Mouse (Mus musculus) limb, embryonic 10.5 days (tissue): ENCODE data around the gene Tmem238. TPM values are rescaled to one million over a fixed set of nuclear protein-coding genes. Genes with fewer than 3 reads are reported as not detected.
"Not testable (repeated sequence)": the region's sequence is repeated elsewhere in the genome, so short reads cannot be mapped to it uniquely, and the experiment has no call there.

Source experiments
- DNase-seq: peaks from one replicate; pipeline ENCODE4 v3.0.0-alpha.2; 2017; ENCODE audit warnings: low spot score
- H3K27ac ChIP-seq: fragments of 300-500 bp; sonication (generic); 2 replicates; pipeline ENCODE4 v1.5.1; 2016; ENCODE audit warnings: mild to moderate bottlenecking
- H3K27me3 ChIP-seq: fragments of 300-500 bp; sonication (generic); 2 replicates; pipeline ENCODE4 v1.6.1; 2016; ENCODE audit warnings: low read depth, mild to moderate bottlenecking; ENCODE audit not compliant: poor library complexity, severe bottlenecking
- H3K36me3 ChIP-seq: fragments of 300-500 bp; sonication (generic); 2 replicates; pipeline ENCODE4 v1.6.1; 2016; ENCODE audit warnings: mild to moderate bottlenecking, moderate library complexity
- H3K4me1 ChIP-seq: fragments of 300-500 bp; sonication (generic); 2 replicates; pipeline ENCODE4 v1.6.1; 2016
- H3K4me3 ChIP-seq: fragments of 300-500 bp; sonication (generic); 2 replicates; pipeline ENCODE4 v1.5.1; 2016; ENCODE audit warnings: mild to moderate bottlenecking, moderate library complexity
- H3K9me3 ChIP-seq: fragments of 300-500 bp; sonication (generic); replicated peaks from 2 replicates; pipeline ENCODE4 v1.6.1; 2016; ENCODE audit warnings: mild to moderate bottlenecking
- WGBS: fragments of 180-500 bp; shearing (Covaris S2); methylation state at CpG from one replicate; pipeline ENCODE4 v1.1.7; 2016; 5-methylcytosine and 5-hydroxymethylcytosine counted together
- polyA plus RNA-seq: library from polyadenylated mRNA; unstranded; fragments of >200 nt; fragmentation: Nextera tagmentation; extraction: Ambion mirVana; gene quantifications from 2 replicates; pipeline ENCODE4 v1.2.1, GENCODE M21; 2016

Tmem238 gene
- 4.8 and 5.8 TPM in 2 replicates for polyA plus RNA-seq

GRCm38 (mm10) chr7:4789436-4789935 is at the start of gene Tmem238:
Tmem238 (minus strand) TSS chr7:4789656.
- WGBS, result 9% methylated on average over 40 of the region's 40 CpGs

GRCm38 (mm10) chr7:4837639-4838038 is 48.2 kb upstream of the Tmem238 start:
- H3K27ac ChIP-seq, result no peak overlapping the region
- H3K36me3 ChIP-seq, result no peaks in the 10 kb centered on the region
- H3K27me3 ChIP-seq, result peaks cover 97% of the 10 kb centered on the region
- H3K9me3 ChIP-seq, result no peaks in the 10 kb centered on the region
- no peak for DNase-seq
- H3K4me3 ChIP-seq, result no peak overlapping the region
- WGBS, result 10% methylated on average over 1 of the region's 1 CpGs
- H3K4me1 ChIP-seq, result peaks cover 24% of the 10 kb centered on the region

More at GRCm38 (mm10) chr7:4789436-4789935, at the start of gene Tmem238:
- H3K9me3 ChIP-seq, result no peaks in the 10 kb centered on the region
- H3K4me1 ChIP-seq, result peaks cover 22% of the 10 kb centered on the region
- H3K36me3 ChIP-seq, result peaks cover 11% of the 10 kb centered on the region
- DNase-seq, result no peak
- H3K4me3 ChIP-seq, result peak within 1 kb of the TSS; percentile 71
- H3K27me3 ChIP-seq, result peaks cover 32% of the 10 kb centered on the region
- peak within 1 kb of the TSS; percentile 89 for H3K27ac ChIP-seq

- WGBS, result under 1% methylated on average over 51 of the region's 51 CpGs
- H3K27me3 ChIP-seq, result peaks cover 94% of the 10 kb centered on the region
- no peaks in the 10 kb centered on the region for H3K36me3 ChIP-seq
- peak overlapping the region; percentile 59 for H3K4me3 ChIP-seq
- DNase-seq, result peak; percentile 73
- H3K9me3 ChIP-seq, result no peaks in the 10 kb centered on the region
- H3K4me1 ChIP-seq, result peaks cover 18% of the 10 kb centered on the region
- H3K27ac ChIP-seq, result peak overlapping the region; percentile 46; the same call in 1 of the 2 replicates
Measured at GRCm38 (mm10) chr7:4836351-4836792, 46.9 kb upstream of the Tmem238 start.

GRCm38 (mm10) chr7:4835631-4836327 is 46.3 kb upstream of the Tmem238 start:
- H3K9me3 ChIP-seq, result no peaks in the 10 kb centered on the region
- H3K4me3 ChIP-seq, result peak overlapping the region; percentile 59
- 6% methylated on average over 34 of the region's 34 CpGs for WGBS
- no peak overlapping the region for H3K27ac ChIP-seq
- peaks cover 18% of the 10 kb centered on the region for H3K4me1 ChIP-seq
- H3K27me3 ChIP-seq, result peaks cover 94% of the 10 kb centered on the region
- H3K36me3 ChIP-seq, result no peaks in the 10 kb centered on the region
- no peak for DNase-seq

- WGBS, result 4% methylated on average over 12 of the region's 12 CpGs
- peak; percentile 72 for DNase-seq
- H3K9me3 ChIP-seq, result no peaks in the 10 kb centered on the region
Measured at GRCm38 (mm10) chr7:4830476-4830875, 41.0 kb upstream of the Tmem238 start.

GRCm38 (mm10) chr7:4825365-4825764 is 35.9 kb upstream of the Tmem238 start:
- Histone ChIP-seq H3K4me1 (peaks cover 11% of the 10 kb centered on the region), H3K36me3 (no peaks in the 10 kb centered on the region), H3K4me3 (no peak overlapping the region), H3K9me3 (no peaks in the 10 kb centered on the region), H3K27ac (no peak overlapping the region), H3K27me3 (peaks cover 10% of the 10 kb centered on the region)
- 57% methylated on average over 4 of the region's 4 CpGs for WGBS
- no peak for DNase-seq

More at GRCm38 (mm10) chr7:4830476-4830875, 41.0 kb upstream of the Tmem238 start:
- H3K4me3 ChIP-seq, result no peak overlapping the region
- no peaks in the 10 kb centered on the region for H3K36me3 ChIP-seq
- H3K27me3 ChIP-seq, result peaks cover 56% of the 10 kb centered on the region
- H3K27ac ChIP-seq, result no peak overlapping the region
- H3K4me1 ChIP-seq, result no peaks in the 10 kb centered on the region

GRCm38 (mm10) chr7:4822162-4822907 is 32.9 kb upstream of the Tmem238 start:
- no peaks in the 10 kb centered on the region for H3K27me3 ChIP-seq
- H3K4me3 ChIP-seq, result no peak overlapping the region
- H3K9me3 ChIP-seq, result no peaks in the 10 kb centered on the region
- no peak for DNase-seq
- H3K4me1 ChIP-seq, result peaks cover 15% of the 10 kb centered on the region
- 68% methylated on average over 6 of the region's 6 CpGs for WGBS
- H3K27ac ChIP-seq, result no peak overlapping the region
- no peaks in the 10 kb centered on the region for H3K36me3 ChIP-seq

GRCm38 (mm10) chr7:4821690-4822089 is 32.2 kb upstream of the Tmem238 start:
- no peaks in the 10 kb centered on the region for H3K9me3 ChIP-seq
- peaks cover 15% of the 10 kb centered on the region for H3K4me1 ChIP-seq
- H3K27me3 ChIP-seq, result no peaks in the 10 kb centered on the region
- H3K36me3 ChIP-seq, result no peaks in the 10 kb centered on the region
- H3K27ac ChIP-seq, result no peak overlapping the region
- no peak overlapping the region for H3K4me3 ChIP-seq
- no peak for DNase-seq
- 81% methylated on average over 4 of the region's 4 CpGs for WGBS

- WGBS, result 92% methylated on average over 7 of the region's 7 CpGs
- DNase-seq, H3K9me3 ChIP-seq, H3K27ac ChIP-seq, H3K27me3 ChIP-seq, H3K36me3 ChIP-seq, H3K4me3 ChIP-seq: not testable (repeated sequence)
- peaks cover 15% of the 10 kb centered on the region for H3K4me1 ChIP-seq
Measured at GRCm38 (mm10) chr7:4820925-4821324, 31.5 kb upstream of the Tmem238 start.

- Histone ChIP-seq H3K4me3 (no peak overlapping the region), H3K9me3 (no peaks in the 10 kb centered on the region), H3K27me3 (no peaks in the 10 kb centered on the region), H3K4me1 (peaks cover 8% of the 10 kb centered on the region), H3K27ac (no peak overlapping the region), H3K36me3 (no peaks in the 10 kb centered on the region)
- no peak for DNase-seq
Measured at GRCm38 (mm10) chr7:4816559-4816958, 27.1 kb upstream of the Tmem238 start.

- peak overlapping the region; percentile 98 for H3K27ac ChIP-seq
- WGBS, result 25% methylated on average over 8 of the region's 8 CpGs
Measured at GRCm38 (mm10) chr7:4813105-4813791, 23.8 kb upstream of the Tmem238 start.

GRCm38 (mm10) chr7:4812303-4813104 is 23.0 kb upstream of the Tmem238 start, which contains the start of gene Ube2s:
Ube2s (minus strand) TSS chr7:4812590.
- peak within 1 kb of the TSS; percentile 98 for H3K27ac ChIP-seq
- WGBS, result under 1% methylated on average over 62 of the region's 62 CpGs
- H3K27me3 ChIP-seq, result no peaks in the 10 kb centered on the region
- peaks cover 28% of the 10 kb centered on the region for H3K4me1 ChIP-seq
- H3K36me3 ChIP-seq, result peaks cover 35% of the 10 kb centered on the region
- DNase-seq, result peak; percentile 97
- H3K9me3 ChIP-seq, result no peaks in the 10 kb centered on the region
- peak within 1 kb of the TSS; percentile 99 for H3K4me3 ChIP-seq

More at GRCm38 (mm10) chr7:4813105-4813791, 23.8 kb upstream of the Tmem238 start:
- Histone ChIP-seq H3K4me1 (peaks cover 32% of the 10 kb centered on the region), H3K9me3 (no peaks in the 10 kb centered on the region), H3K27me3 (no peaks in the 10 kb centered on the region), H3K36me3 (peaks cover 30% of the 10 kb centered on the region), H3K4me3 (peak overlapping the region; percentile 99)
- DNase-seq, result no peak
